ENCODE assay signal across 1 mouse cellular context in the genomic region with DNA sequence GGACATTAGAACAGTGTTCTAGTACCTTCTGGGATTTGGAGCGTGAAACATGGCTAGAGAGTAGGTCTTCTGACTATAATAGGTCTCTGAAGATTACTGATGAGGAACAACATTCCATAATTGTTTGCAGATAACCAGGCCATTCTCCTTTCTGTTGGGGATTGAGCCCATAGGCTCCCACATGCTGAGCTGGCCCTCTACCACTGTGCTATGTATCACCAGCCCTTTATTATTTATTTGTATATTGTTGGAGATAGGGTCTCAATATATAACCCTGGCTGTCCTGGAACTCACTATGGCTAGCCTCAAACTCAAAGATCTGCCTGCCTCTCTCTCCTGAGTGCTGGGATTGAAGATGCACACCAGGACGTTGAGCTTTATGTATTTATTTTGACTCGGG.
TF ChIP-seq lines count a peak whose summit lies in the region.

No protein-coding gene starts in this region.

TF ChIP-seq in MEL, 35 proteins besides CTCF, POLR2A, EP300 and RAD21 (continued from another document):
- TF ChIP-seq SMC3 (IDR thresholded peaks at IDR 0.05; ENCODE audit: low read depth, low read length) (no peak; the same call in 1 of the 2 replicates), MYC (IDR thresholded peaks at IDR 0.05; ENCODE audit: low read depth, low read length) (no peak), CHD1 (IDR thresholded peaks at IDR 0.05; ENCODE audit: low read depth, low read length) (no peak), MAFK (IDR thresholded peaks at IDR 0.05; ENCODE audit: borderline replicate concordance, low read depth, low read length) (no peak), JUND (IDR thresholded peaks at IDR 0.05; ENCODE audit: low read depth, low read length) (no peak)
